Mouse (Mus musculus) hindbrain, postnatal 0 days (tissue): ENCODE measurements around the gene A730015C16Rik. TPM values are rescaled to one million over a fixed set of nuclear protein-coding genes. Genes with fewer than 3 reads are reported as not detected.

Experiments
- ATAC-seq: fragments of 200-750 bp; cut with Nextera tagmentation; 2 replicates; pipeline ENCODE4 v1.8.0; 2017; ENCODE audit warnings: mild to moderate bottlenecking, moderate TSS enrichment, moderate library complexity
- DNase-seq: peaks from one replicate; pipeline ENCODE4 v3.0.0-alpha.2; 2015; ENCODE audit warnings: low spot score
- H3K27ac ChIP-seq: fragments of 300-500 bp; sonication (generic); 2 replicates; pipeline ENCODE4 v1.5.1; 2014; ENCODE audit warnings: mild to moderate bottlenecking
- H3K27me3 ChIP-seq: fragments of 300-500 bp; sonication (generic); 2 replicates; pipeline ENCODE4 v1.6.1; 2014; ENCODE audit warnings: low read length, mixed read lengths; ENCODE audit not compliant: insufficient read depth
- H3K36me3 ChIP-seq: fragments of 300-500 bp; sonication (generic); 2 replicates; pipeline ENCODE4 v1.6.1; 2014; ENCODE audit warnings: low read length, mixed read lengths; ENCODE audit not compliant: insufficient read depth
- H3K4me1 ChIP-seq: fragments of 300-500 bp; sonication (generic); 2 replicates; pipeline ENCODE4 v1.6.1; 2014; ENCODE audit warnings: antibody characterized with exemption, low read length, mixed read lengths; ENCODE audit not compliant: insufficient read depth
- H3K4me2 ChIP-seq: fragments of 300-500 bp; sonication (generic); 2 replicates; pipeline ENCODE4 v1.6.1; 2014; ENCODE audit warnings: low read depth, mild to moderate bottlenecking, low read length, moderate library complexity, mixed read lengths
- H3K4me3 ChIP-seq: fragments of 300-500 bp; sonication (generic); 2 replicates; pipeline ENCODE4 v1.5.1; 2014; ENCODE audit warnings: low read length
- H3K9ac ChIP-seq: fragments of 300-500 bp; sonication (generic); replicated peaks from 2 replicates; pipeline ENCODE4 v1.6.1; 2014; ENCODE audit warnings: mild to moderate bottlenecking, low read length, moderate library complexity, mixed read lengths
- H3K9me3 ChIP-seq: fragments of 300-500 bp; sonication (generic); 2 replicates; pipeline ENCODE4 v1.6.1; 2016; ENCODE audit warnings: low read length, mixed read lengths
- CTCF ChIP-seq: IDR thresholded peaks from 2 replicates; pipeline ENCODE4 v1.5.1; 2016; ENCODE audit warnings: antibody characterized with exemption, control low read depth, low read depth
- WGBS: fragments of 180-500 bp; shearing (Covaris S2); extraction: QIAGEN DNeasy Blood & Tissue Kit; methylation state at CpG from one replicate; pipeline ENCODE4 v1.1.7; 2014; 5-methylcytosine and 5-hydroxymethylcytosine counted together
- polyA plus RNA-seq: library from polyadenylated mRNA; unstranded; fragments of >200 nt; fragmentation: Nextera tagmentation; extraction: Ambion mirVana; gene quantifications from 2 replicates; pipeline ENCODE4 v1.2.1, GENCODE M21; 2015
- total RNA-seq: library from RNA; depleted of rRNA; stranded (reverse); fragments of >200 nt; gene quantifications from 2 replicates; pipeline ENCODE4 v1.2.3, GENCODE M21; 2014

The A730015C16Rik gene
- total and polyA plus RNA-seq, 2 experiments from 2014 or later, result 1.4 to 1.6 TPM

- no peak for TF ChIP-seq CTCF
- Histone ChIP-seq H3K27ac (peak within 1 kb of the TSS; percentile 99), H3K4me1 (no peaks in the 10 kb centered on the region), H3K4me2 (peak within 1 kb of the TSS; percentile 72), H3K9ac (peak within 1 kb of the TSS; percentile 99), H3K9me3 (no peaks in the 10 kb centered on the region), H3K36me3 (peaks cover 5% of the 10 kb centered on the region; the same call in 1 of the 2 replicates), H3K27me3 (no peaks in the 10 kb centered on the region), H3K4me3 (peak within 1 kb of the TSS; percentile 98)
- peak; percentile 96 for ATAC-seq
- WGBS, result under 1% methylated on average over 63 of the region's 73 CpGs
- peak; percentile 98 for DNase-seq
Measured at GRCm38 (mm10) chr4:108832916-108833827, 15.2 kb downstream of the A730015C16Rik start, which contains the start of gene Btf3l4. Gene Btf3l4, minus strand, starts transcription at chr4:108833614.

- Histone ChIP-seq H3K4me3 (no peak overlapping the region), H3K4me1 (no peaks in the 10 kb centered on the region), H3K36me3 (peaks cover 11% of the 10 kb centered on the region; the same call in 1 of the 2 replicates), H3K9me3 (no peaks in the 10 kb centered on the region), H3K4me2 (peak overlapping the region; percentile 72; the same call in 1 of the 2 replicates), H3K9ac (no peak overlapping the region), H3K27ac (no peak overlapping the region), H3K27me3 (no peaks in the 10 kb centered on the region)
- ATAC-seq (no peak), DNase-seq (no peak)
- no peak for TF ChIP-seq CTCF
- 79% methylated on average over 1 of the region's 1 CpGs for WGBS
Measured at GRCm38 (mm10) chr4:108830698-108831097, 17.7 kb downstream of the A730015C16Rik start.

- Histone ChIP-seq H3K36me3 (peaks cover 38% of the 10 kb centered on the region), H3K27ac (no peak overlapping the region), H3K9me3 (no peaks in the 10 kb centered on the region), H3K9ac (no peak overlapping the region), H3K4me1 (no peaks in the 10 kb centered on the region), H3K4me3 (no peak overlapping the region), H3K4me2 (no peak overlapping the region), H3K27me3 (no peaks in the 10 kb centered on the region)
- ATAC-seq, result no peak
- no peak for TF ChIP-seq CTCF
- DNase-seq, result no peak
- 91% methylated on average over 2 of the region's 2 CpGs for WGBS
Measured at GRCm38 (mm10) chr4:108826643-108827042, 21.8 kb downstream of the A730015C16Rik start.

GRCm38 (mm10) chr4:108826096-108826495 is 22.3 kb downstream of the A730015C16Rik start:
- Histone ChIP-seq H3K4me2 (no peak overlapping the region), H3K36me3 (peaks cover 38% of the 10 kb centered on the region), H3K4me1 (no peaks in the 10 kb centered on the region), H3K4me3 (no peak overlapping the region), H3K27ac (no peak overlapping the region), H3K27me3 (no peaks in the 10 kb centered on the region), H3K9ac (no peak overlapping the region), H3K9me3 (no peaks in the 10 kb centered on the region)
- no peak for DNase-seq
- no peak for ATAC-seq
- WGBS, result 85% methylated on average over 1 of the region's 1 CpGs
- TF ChIP-seq CTCF, result no peak

GRCm38 (mm10) chr4:108825677-108826076 is 22.7 kb downstream of the A730015C16Rik start:
- H3K9me3 ChIP-seq, result no peaks in the 10 kb centered on the region
- peaks cover 38% of the 10 kb centered on the region for H3K36me3 ChIP-seq

GRCm38 (mm10) chr4:108811550-108811949 is 36.9 kb downstream of the A730015C16Rik start:
- H3K36me3 ChIP-seq, result no peaks in the 10 kb centered on the region
- H3K4me2 ChIP-seq, result no peak overlapping the region
- no peak overlapping the region for H3K27ac ChIP-seq
- H3K4me3 ChIP-seq, result no peak overlapping the region
- peak; percentile 15; the same call in 1 of the 2 replicates for ATAC-seq
- no peak for DNase-seq
- 56% methylated on average over 6 of the region's 6 CpGs for WGBS
- H3K9ac ChIP-seq, result no peak overlapping the region
- H3K27me3 ChIP-seq, result no peaks in the 10 kb centered on the region
- TF ChIP-seq CTCF, result no peak
- no peaks in the 10 kb centered on the region for H3K4me1 ChIP-seq
- H3K9me3 ChIP-seq, result no peaks in the 10 kb centered on the region

More at GRCm38 (mm10) chr4:108825677-108826076, 22.7 kb downstream of the A730015C16Rik start:
- Histone ChIP-seq H3K27ac (no peak overlapping the region), H3K4me1 (no peaks in the 10 kb centered on the region), H3K4me3 (no peak overlapping the region), H3K4me2 (no peak overlapping the region), H3K27me3 (no peaks in the 10 kb centered on the region), H3K9ac (no peak overlapping the region)
- TF ChIP-seq CTCF, result no peak
- WGBS, result 99% methylated on average over 3 of the region's 3 CpGs
- ATAC-seq (no peak), DNase-seq (no peak)

- ATAC-seq, result peak; percentile 29; the same call in 1 of the 2 replicates
- no peak for DNase-seq
- no peak for TF ChIP-seq CTCF
- no peaks in the 10 kb centered on the region for H3K27me3 ChIP-seq
- H3K9me3 ChIP-seq, result no peaks in the 10 kb centered on the region
- no peak overlapping the region for H3K9ac ChIP-seq
- WGBS, result 65% methylated on average over 4 of the region's 4 CpGs
- no peak overlapping the region for H3K4me2 ChIP-seq
- no peak overlapping the region for H3K4me3 ChIP-seq
- no peaks in the 10 kb centered on the region for H3K4me1 ChIP-seq
- no peak overlapping the region for H3K27ac ChIP-seq
- no peaks in the 10 kb centered on the region for H3K36me3 ChIP-seq
Measured at GRCm38 (mm10) chr4:108811142-108811541, 37.3 kb downstream of the A730015C16Rik start.
